Mouse (Mus musculus): ENCODE results near the gene Abcc3. TPM values are rescaled to one million over a fixed set of nuclear protein-coding genes. Genes with fewer than 3 reads are reported as not detected.

Abcc3 gene
- polyA plus RNA-seq, 1 experiment = not detected

GRCm38 (mm10) chr11:94316528-94316927, 76.3 kb downstream of the Abcc3 start:
- no peak overlapping the region for H3K4me3 ChIP-seq
- H3K36me3 ChIP-seq (ENCODE audit: control insufficient read depth, insufficient read depth) = no peaks in the 10 kb centered on the region
- TF ChIP-seq MYOD1 (IDR thresholded peaks at IDR 0.05; ENCODE audit: control insufficient read depth in 1 of 3, insufficient read length in 2 of 3, low read depth in 2 of 3) = no peak
- H3K4me2 ChIP-seq (ENCODE audit: low read depth) = peak overlapping the region; percentile 73
- H3K79me2 ChIP-seq (ENCODE audit: control insufficient read depth, insufficient read depth) = peaks cover 100% of the 10 kb centered on the region
- H3K27me3 ChIP-seq (ENCODE audit: control insufficient read depth, insufficient read depth, insufficient read length) = no peaks in the 10 kb centered on the region
- no peak overlapping the region for H3ac ChIP-seq (ENCODE audit: control insufficient read depth, insufficient read length)

GRCm38 (mm10) chr11:94315308-94315707, 77.5 kb downstream of the Abcc3 start:
- Histone ChIP-seq H3K27me3 (ENCODE audit: control insufficient read depth, insufficient read depth, insufficient read length) (no peaks in the 10 kb centered on the region), H3K4me2 (ENCODE audit: low read depth) (peak overlapping the region; percentile 73), H3K36me3 (ENCODE audit: control insufficient read depth, insufficient read depth) (no peaks in the 10 kb centered on the region), H3K79me2 (ENCODE audit: control insufficient read depth, insufficient read depth) (peaks cover 100% of the 10 kb centered on the region), H3K4me3 (no peak overlapping the region), H3ac (ENCODE audit: control insufficient read depth, insufficient read length) (no peak overlapping the region)
- TF ChIP-seq REST (IDR thresholded peaks at IDR 0.05; ENCODE audit: insufficient read depth, insufficient read length) = no peak
- no peak for TF ChIP-seq TCF12 (IDR thresholded peaks at IDR 0.05; ENCODE audit: insufficient read depth, poor library complexity, severe bottlenecking)
- TF ChIP-seq USF1 (IDR thresholded peaks at IDR 0.05; ENCODE audit: low read depth) = no peak
- no peak for TF ChIP-seq CEBPB (IDR thresholded peaks at IDR 0.05; ENCODE audit: insufficient read depth, poor library complexity, severe bottlenecking)
- TF ChIP-seq MYOD1 (IDR thresholded peaks at IDR 0.05; ENCODE audit: control insufficient read depth in 1 of 3, insufficient read length in 2 of 3, low read depth in 2 of 3) = peak; percentile 58 to 60 (median 60)
- no peak for TF ChIP-seq POLR2AphosphoS2 (IDR thresholded peaks at IDR 0.05; ENCODE audit: insufficient read length, low read depth)
- no peak for TF ChIP-seq TCF3 (IDR thresholded peaks at IDR 0.05; ENCODE audit: insufficient read length, low read depth)
- TF ChIP-seq POLR2A (IDR thresholded peaks at IDR 0.05; ENCODE audit: insufficient read length, low read depth) = no peak

- peaks cover 100% of the 10 kb centered on the region for H3K79me2 ChIP-seq (ENCODE audit: control insufficient read depth, insufficient read depth)
- H3K36me3 ChIP-seq (ENCODE audit: control insufficient read depth, insufficient read depth) = no peaks in the 10 kb centered on the region
- no peak overlapping the region for H3K4me3 ChIP-seq
- H3K27me3 ChIP-seq (ENCODE audit: control insufficient read depth, insufficient read depth, insufficient read length) = no peaks in the 10 kb centered on the region
- no peak for TF ChIP-seq REST (IDR thresholded peaks at IDR 0.05; ENCODE audit: insufficient read depth, insufficient read length)
- TF ChIP-seq TCF12 (IDR thresholded peaks at IDR 0.05; ENCODE audit: insufficient read depth, poor library complexity, severe bottlenecking) = no peak
- no peak for TF ChIP-seq SRF (IDR thresholded peaks at IDR 0.05; ENCODE audit: control insufficient read depth, insufficient read length, low read depth)
- no peak for TF ChIP-seq USF1 (IDR thresholded peaks at IDR 0.05; ENCODE audit: low read depth)
- no peak for TF ChIP-seq POLR2A (IDR thresholded peaks at IDR 0.05; ENCODE audit: insufficient read length, low read depth)
- H3K4me2 ChIP-seq (ENCODE audit: low read depth) = peak overlapping the region; percentile 73
- no peak overlapping the region for H3ac ChIP-seq (ENCODE audit: control insufficient read depth, insufficient read length)
Measured at GRCm38 (mm10) chr11:94314098-94314652, 78.6 kb downstream of the Abcc3 start.

GRCm38 (mm10) chr11:94312733-94313132, 80.1 kb downstream of the Abcc3 start:
- TF ChIP-seq MYOG (IDR thresholded peaks at IDR 0.05; ENCODE audit: control insufficient read depth in 1 of 3, insufficient read depth in 1 of 3, insufficient read length in 2 of 3, low read depth in 2 of 3) (peak in 2 of 3 experiments; percentile 62 to 70), CEBPB (IDR thresholded peaks at IDR 0.05; ENCODE audit: insufficient read depth, poor library complexity, severe bottlenecking) (no peak), MYOD1 (IDR thresholded peaks at IDR 0.05; ENCODE audit: control insufficient read depth in 1 of 3, insufficient read length in 2 of 3, low read depth in 2 of 3) (peak; percentile 4 to 79 (median 68)), TCF12 (IDR thresholded peaks at IDR 0.05; ENCODE audit: insufficient read depth, poor library complexity, severe bottlenecking) (peak; percentile 32)
- Histone ChIP-seq H3ac (ENCODE audit: control insufficient read depth, insufficient read length) (no peak overlapping the region), H3K4me2 (ENCODE audit: low read depth) (peak overlapping the region; percentile 31), H3K4me3 (no peak overlapping the region), H3K79me2 (ENCODE audit: control insufficient read depth, insufficient read depth) (peaks cover 100% of the 10 kb centered on the region), H3K27me3 (ENCODE audit: control insufficient read depth, insufficient read depth, insufficient read length) (no peaks in the 10 kb centered on the region), H3K36me3 (ENCODE audit: control insufficient read depth, insufficient read depth) (peaks cover 7% of the 10 kb centered on the region)

- no peak overlapping the region for H3ac ChIP-seq (ENCODE audit: control insufficient read depth, insufficient read length)
- H3K27me3 ChIP-seq (ENCODE audit: control insufficient read depth, insufficient read depth, insufficient read length) = no peaks in the 10 kb centered on the region
- no peak overlapping the region for H3K4me3 ChIP-seq
- no peak for TF ChIP-seq MYOD1 (IDR thresholded peaks at IDR 0.05; ENCODE audit: control insufficient read depth in 1 of 3, insufficient read length in 2 of 3, low read depth in 2 of 3)
- no peak overlapping the region for H3K4me2 ChIP-seq (ENCODE audit: low read depth)
- peaks cover 85% of the 10 kb centered on the region for H3K36me3 ChIP-seq (ENCODE audit: control insufficient read depth, insufficient read depth)
- H3K79me2 ChIP-seq (ENCODE audit: control insufficient read depth, insufficient read depth) = peaks cover 5% of the 10 kb centered on the region
Measured at GRCm38 (mm10) chr11:94294996-94295845, 97.6 kb downstream of the Abcc3 start.

Other genes with a start within 250 kb of the Abcc3 start
- gene Tob1, start 181.5 kb downstream of the Abcc3 start, polyA plus RNA-seq (2012; fragmentation: generic; extraction: Trizol) = 32.8 TPM
- gene Wfikkn2, start 147.0 kb downstream of the Abcc3 start, polyA plus RNA-seq (2012; fragmentation: generic; extraction: Trizol) = 0.80 TPM
- gene Gm21885, start 111.1 kb downstream of the Abcc3 start, polyA plus RNA-seq (2012; fragmentation: generic; extraction: Trizol) = not detected
- 15.4 TPM for gene Luc7l3, start 71.0 kb downstream of the Abcc3 start, polyA plus RNA-seq (2012; fragmentation: generic; extraction: Trizol)
- gene Ankrd40, start 65.0 kb downstream of the Abcc3 start, polyA plus RNA-seq (2012; fragmentation: generic; extraction: Trizol) = 105 TPM
- 0.05 TPM for gene Cacna1g, start 81.2 kb upstream of the Abcc3 start, polyA plus RNA-seq (2012; fragmentation: generic; extraction: Trizol)
- gene Spata20, start 93.2 kb upstream of the Abcc3 start, polyA plus RNA-seq (2012; fragmentation: generic; extraction: Trizol) = not detected
- gene Epn3, start 107.0 kb upstream of the Abcc3 start, polyA plus RNA-seq (2012; fragmentation: generic; extraction: Trizol) = 0.05 TPM
- gene Mycbpap, start 128.7 kb upstream of the Abcc3 start, polyA plus RNA-seq (2012; fragmentation: generic; extraction: Trizol) = 0.02 TPM
- 3.7 TPM for gene Rsad1, start 156.3 kb upstream of the Abcc3 start, polyA plus RNA-seq (2012; fragmentation: generic; extraction: Trizol)
- gene Chad, start 172.1 kb upstream of the Abcc3 start, polyA plus RNA-seq (2012; fragmentation: generic; extraction: Trizol) = 0.10 TPM
- 5.8 TPM for gene Acsf2, start 208.9 kb upstream of the Abcc3 start, polyA plus RNA-seq (2012; fragmentation: generic; extraction: Trizol)
- 208 TPM for gene Lrrc59, start 236.8 kb upstream of the Abcc3 start, polyA plus RNA-seq (2012; fragmentation: generic; extraction: Trizol)